Mouse (Mus musculus): ENCODE measurements around the gene Gm3248. TPM values are rescaled to one million over a fixed set of nuclear protein-coding genes. Genes with fewer than 3 reads are reported as not detected.
"Not testable (repeated sequence)": the region's sequence is repeated elsewhere in the genome, so short reads cannot be mapped to it uniquely, and the experiment has no call there.

Gene Gm3248
- 0.48 and 0.56 TPM in 2 replicates for polyA plus RNA-seq (2015; fragmentation: Nextera tagmentation; extraction: Ambion mirVana)

- not testable (repeated sequence) for H3K36me3 ChIP-seq (ENCODE audit: control insufficient read depth, insufficient read depth, low read length); ATAC-seq; H3K27ac ChIP-seq (ENCODE audit: low read length); H3K9me3 ChIP-seq (ENCODE audit: control insufficient read depth, low read length); H3K27me3 ChIP-seq (replicated peaks; ENCODE audit: control insufficient read depth, insufficient read depth, low read length); H3K4me1 ChIP-seq (ENCODE audit: control insufficient read depth, insufficient read depth, low read length)
- Histone ChIP-seq H3K4me3 (ENCODE audit: low read length) (peak within 1 kb of the TSS; percentile 49), H3K4me2 (ENCODE audit: low read depth, low read length) (peak within 1 kb of the TSS; percentile 78), H3K9ac (ENCODE audit: low read depth, low read length) (peak within 1 kb of the TSS; percentile 51; the same call in 1 of the 2 replicates)
- 1% methylated on average over 15 of the region's 23 CpGs for WGBS
These were observed at the start of gene Gm3248 for GRCm38 (mm10) chr14:5961635-5962034. Gm3248 (minus strand) TSS chr14:5961745.

DNA sequence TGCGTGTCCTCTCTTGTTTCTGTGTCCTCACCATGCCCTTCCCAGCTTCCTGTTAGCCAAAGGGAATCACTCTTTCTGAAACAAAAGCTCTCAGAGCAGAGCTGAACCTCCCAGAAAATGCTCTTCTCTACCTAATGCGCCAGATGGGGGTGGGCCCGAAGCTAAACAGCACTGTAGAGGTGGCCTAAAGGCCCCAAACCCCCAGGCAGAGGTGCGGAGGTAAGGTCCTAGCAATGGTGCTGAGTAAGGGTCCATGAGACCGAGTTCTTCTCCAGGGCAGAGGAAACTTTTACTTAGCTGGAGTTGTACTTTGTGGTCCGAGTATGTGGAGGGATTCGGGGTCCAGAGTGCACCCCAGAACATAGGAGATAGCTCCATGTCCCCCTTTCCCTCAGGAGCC, 25.6 kb upstream of the Gm3248 start:
- H3K27ac ChIP-seq (ENCODE audit: low read length); ATAC-seq; H3K36me3 ChIP-seq (ENCODE audit: control insufficient read depth, insufficient read depth, low read length); H3K4me3 ChIP-seq (ENCODE audit: low read length); H3K9me3 ChIP-seq (ENCODE audit: control insufficient read depth, low read length); H3K9ac ChIP-seq (ENCODE audit: low read depth, low read length); H3K4me2 ChIP-seq (ENCODE audit: low read depth, low read length); H3K4me1 ChIP-seq (ENCODE audit: control insufficient read depth, insufficient read depth, low read length); H3K27me3 ChIP-seq (replicated peaks; ENCODE audit: control insufficient read depth, insufficient read depth, low read length): not testable (repeated sequence)
- WGBS: 72% methylated on average over 6 of the region's 7 CpGs

GRCm38 (mm10) chr14:5979037-5979436, 17.5 kb upstream of the Gm3248 start, which contains the start of gene Gm3453:
Gm3453 (minus strand) TSS chr14:5979137.
- 37% methylated on average over 2 of the region's 2 CpGs for WGBS

GRCm38 (mm10) chr14:5962441-5962840, 896 bp upstream of the Gm3248 start:
- not testable (repeated sequence) for H3K27ac ChIP-seq (ENCODE audit: low read length); H3K27me3 ChIP-seq (replicated peaks; ENCODE audit: control insufficient read depth, insufficient read depth, low read length); H3K4me2 ChIP-seq (ENCODE audit: low read depth, low read length); ATAC-seq; H3K9me3 ChIP-seq (ENCODE audit: control insufficient read depth, low read length); H3K4me1 ChIP-seq (ENCODE audit: control insufficient read depth, insufficient read depth, low read length); H3K36me3 ChIP-seq (ENCODE audit: control insufficient read depth, insufficient read depth, low read length); H3K4me3 ChIP-seq (ENCODE audit: low read length); H3K9ac ChIP-seq (ENCODE audit: low read depth, low read length)
- WGBS: 53% methylated on average over 4 of the region's 4 CpGs

More at GRCm38 (mm10) chr14:5979037-5979436, 17.5 kb upstream of the Gm3248 start, which contains the start of gene Gm3453:
- ATAC-seq; H3K4me3 ChIP-seq (ENCODE audit: low read length); H3K27me3 ChIP-seq (replicated peaks; ENCODE audit: control insufficient read depth, insufficient read depth, low read length); H3K4me1 ChIP-seq (ENCODE audit: control insufficient read depth, insufficient read depth, low read length); H3K9ac ChIP-seq (ENCODE audit: low read depth, low read length); H3K4me2 ChIP-seq (ENCODE audit: low read depth, low read length); H3K36me3 ChIP-seq (ENCODE audit: control insufficient read depth, insufficient read depth, low read length); H3K27ac ChIP-seq (ENCODE audit: low read length); H3K9me3 ChIP-seq (ENCODE audit: control insufficient read depth, low read length): not testable (repeated sequence)

GRCm38 (mm10) chr14:5961102-5961501, 443 bp downstream of the Gm3248 start:
- H3K27me3 ChIP-seq (replicated peaks; ENCODE audit: control insufficient read depth, insufficient read depth, low read length); H3K9me3 ChIP-seq (ENCODE audit: control insufficient read depth, low read length); ATAC-seq; H3K27ac ChIP-seq (ENCODE audit: low read length); H3K36me3 ChIP-seq (ENCODE audit: control insufficient read depth, insufficient read depth, low read length); H3K4me1 ChIP-seq (ENCODE audit: control insufficient read depth, insufficient read depth, low read length): not testable (repeated sequence)
- Histone ChIP-seq H3K4me3 (ENCODE audit: low read length) (peak overlapping the region; percentile 49), H3K4me2 (ENCODE audit: low read depth, low read length) (peak overlapping the region; percentile 78), H3K9ac (ENCODE audit: low read depth, low read length) (peak overlapping the region; percentile 51; the same call in 1 of the 2 replicates)
- 2% methylated on average over 21 of the region's 24 CpGs for WGBS

- H3K9ac ChIP-seq (ENCODE audit: low read depth, low read length); H3K36me3 ChIP-seq (ENCODE audit: control insufficient read depth, insufficient read depth, low read length); H3K4me2 ChIP-seq (ENCODE audit: low read depth, low read length); H3K27ac ChIP-seq (ENCODE audit: low read length); H3K4me1 ChIP-seq (ENCODE audit: control insufficient read depth, insufficient read depth, low read length); H3K27me3 ChIP-seq (replicated peaks; ENCODE audit: control insufficient read depth, insufficient read depth, low read length); H3K9me3 ChIP-seq (ENCODE audit: control insufficient read depth, low read length); H3K4me3 ChIP-seq (ENCODE audit: low read length); ATAC-seq: not testable (repeated sequence)
- WGBS: 2% methylated on average over 3 of the region's 10 CpGs
These were observed 1.1 kb downstream of the Gm3248 start for GRCm38 (mm10) chr14:5960479-5960878.

DNA sequence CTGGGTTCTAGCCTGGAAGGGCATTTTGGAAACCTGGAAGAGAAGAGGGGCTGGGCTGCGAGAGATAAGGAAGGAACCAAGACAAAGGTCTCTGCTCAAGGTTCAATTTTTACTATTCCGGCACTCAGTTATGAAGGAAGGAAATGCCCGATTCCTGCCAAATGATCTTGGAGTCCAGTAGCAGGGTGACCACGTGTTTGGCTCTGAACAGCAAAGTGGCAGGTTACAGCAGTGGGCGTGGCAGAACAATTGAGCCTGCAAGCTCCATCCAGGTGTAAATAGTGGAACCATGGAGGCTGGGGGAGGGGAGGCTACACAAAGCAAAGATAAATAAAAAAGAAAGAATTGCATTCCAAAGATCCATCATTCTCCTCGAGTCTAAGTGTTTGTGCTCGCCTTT, 38.3 kb downstream of the Gm3248 start:
- not testable (repeated sequence) for ATAC-seq; H3K27me3 ChIP-seq (replicated peaks; ENCODE audit: control insufficient read depth, insufficient read depth, low read length)
- WGBS: 67% methylated on average over 7 of the region's 7 CpGs

GRCm38 (mm10) chr14:5918330-5918942, 43.1 kb downstream of the Gm3248 start:
- H3K4me2 ChIP-seq (ENCODE audit: low read depth, low read length); H3K4me1 ChIP-seq (ENCODE audit: control insufficient read depth, insufficient read depth, low read length); H3K9ac ChIP-seq (ENCODE audit: low read depth, low read length); H3K4me3 ChIP-seq (ENCODE audit: low read length); H3K36me3 ChIP-seq (ENCODE audit: control insufficient read depth, insufficient read depth, low read length); H3K9me3 ChIP-seq (ENCODE audit: control insufficient read depth, low read length); ATAC-seq; H3K27ac ChIP-seq (ENCODE audit: low read length); H3K27me3 ChIP-seq (replicated peaks; ENCODE audit: control insufficient read depth, insufficient read depth, low read length): not testable (repeated sequence)
- whole genome bisulfite sequencing: 88% methylated on average over 4 of the region's 4 CpGs

More for the DNA sequence above, 38.3 kb downstream of the Gm3248 start:
- H3K9me3 ChIP-seq (ENCODE audit: control insufficient read depth, low read length); H3K27ac ChIP-seq (ENCODE audit: low read length); H3K4me3 ChIP-seq (ENCODE audit: low read length); H3K36me3 ChIP-seq (ENCODE audit: control insufficient read depth, insufficient read depth, low read length); H3K4me2 ChIP-seq (ENCODE audit: low read depth, low read length); H3K9ac ChIP-seq (ENCODE audit: low read depth, low read length); H3K4me1 ChIP-seq (ENCODE audit: control insufficient read depth, insufficient read depth, low read length): not testable (repeated sequence)

DNA sequence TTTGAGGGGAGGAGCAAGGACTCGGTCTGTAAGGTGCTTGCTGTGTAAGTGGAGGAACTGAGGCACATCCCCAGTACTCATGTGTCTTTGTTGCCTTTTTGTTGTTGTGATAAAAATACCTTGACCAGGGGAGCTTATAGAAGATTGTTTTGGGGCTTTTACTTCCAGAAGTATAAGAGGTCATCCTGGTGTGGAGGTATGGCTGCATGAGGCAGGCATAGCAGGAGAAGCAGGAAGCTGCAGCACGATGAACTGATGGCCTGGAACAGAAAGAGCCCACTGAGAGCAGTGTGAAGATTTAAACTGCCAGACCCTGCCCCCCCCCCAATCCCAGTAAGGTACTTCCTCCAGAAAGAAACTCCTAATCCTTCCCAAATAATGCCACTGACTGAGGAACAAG, 47.8 kb downstream of the Gm3248 start:
- 83% methylated on average over 2 of the region's 2 CpGs for WGBS

More for the DNA sequence above, 47.8 kb downstream of the Gm3248 start:
- H3K9ac ChIP-seq (ENCODE audit: low read depth, low read length); H3K4me1 ChIP-seq (ENCODE audit: control insufficient read depth, insufficient read depth, low read length); H3K36me3 ChIP-seq (ENCODE audit: control insufficient read depth, insufficient read depth, low read length); H3K4me2 ChIP-seq (ENCODE audit: low read depth, low read length); ATAC-seq; H3K27ac ChIP-seq (ENCODE audit: low read length); H3K27me3 ChIP-seq (replicated peaks; ENCODE audit: control insufficient read depth, insufficient read depth, low read length); H3K4me3 ChIP-seq (ENCODE audit: low read length); H3K9me3 ChIP-seq (ENCODE audit: control insufficient read depth, low read length): not testable (repeated sequence)
